Mouse (Mus musculus): ENCODE data around the gene Ppm1n.
A peak's percentile ranks its signal among the peaks of the same experiment; 100 is the strongest.
"Not testable (repeated sequence)": the region's sequence is repeated elsewhere in the genome, so short reads cannot be mapped to it uniquely, and the experiment has no call there.

The Ppm1n gene

DNA sequence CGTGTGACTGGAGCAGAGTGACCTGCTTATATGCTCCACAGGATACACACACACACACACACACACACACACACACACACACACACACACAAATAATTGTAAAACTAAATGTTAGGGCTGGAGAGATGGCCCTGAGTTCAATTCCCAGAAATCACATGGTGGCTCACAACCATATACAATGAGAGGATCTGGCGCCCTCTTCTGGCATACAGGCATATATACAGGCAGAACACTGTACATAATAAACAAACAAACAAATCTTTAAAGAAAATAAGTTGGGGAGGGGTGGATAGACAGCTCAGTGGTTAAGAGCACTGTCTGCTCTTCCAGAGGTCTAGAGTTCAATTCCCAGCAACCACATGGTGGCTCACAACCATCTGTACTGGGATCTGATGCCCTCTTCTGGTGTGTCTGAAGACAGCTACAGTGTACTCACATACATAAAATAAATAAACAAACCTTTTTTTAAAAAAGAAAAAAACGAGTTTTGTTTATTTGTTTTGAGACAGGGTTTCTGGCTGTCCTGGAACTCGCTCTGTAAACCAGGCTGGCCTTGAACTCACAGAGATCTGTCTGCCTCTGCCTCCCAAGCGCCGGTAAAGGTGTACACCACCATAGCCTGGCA lies 1.9 kb upstream of the Ppm1n start:
- not testable (repeated sequence) for DNase-seq

DNA sequence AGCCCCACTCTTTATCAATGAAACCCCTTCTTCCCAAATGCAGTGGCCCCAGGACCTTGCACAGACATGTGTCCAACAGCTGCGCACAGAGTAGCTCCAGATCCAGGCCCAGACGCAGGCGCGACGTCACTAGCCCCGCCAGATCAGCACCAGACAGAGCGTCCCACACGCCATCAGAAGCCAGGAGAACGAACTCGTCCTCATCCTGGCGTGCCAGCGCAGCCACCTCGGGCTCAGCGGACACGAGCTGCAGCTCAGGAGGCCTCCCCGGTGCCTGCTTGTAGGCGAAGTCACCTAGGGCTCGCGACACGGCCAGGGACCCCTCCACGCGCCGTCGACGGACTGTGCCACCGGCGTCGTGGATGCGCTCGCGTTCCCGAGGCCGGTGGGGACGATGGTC lies 812 bp downstream of the Ppm1n start:
- no peak for DNase-seq

DNA sequence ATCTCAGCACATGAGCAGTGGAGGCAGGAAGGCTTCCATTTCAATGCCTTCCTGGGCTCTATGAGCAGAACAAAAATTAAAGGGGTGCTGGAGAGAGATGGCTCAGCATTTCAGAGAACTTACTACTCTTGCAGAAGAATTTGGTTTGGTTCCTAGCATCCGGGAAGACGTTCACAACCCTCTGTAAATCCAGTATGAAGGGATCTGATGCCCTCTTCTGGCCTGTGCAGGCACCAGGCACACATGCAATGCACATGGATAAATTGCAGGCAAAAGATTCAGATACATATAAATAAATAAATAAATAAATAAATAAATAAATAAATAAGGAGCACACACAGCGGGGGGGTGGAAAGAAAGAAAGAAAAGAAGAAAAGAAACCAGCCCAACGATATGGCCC lies 3.6 kb downstream of the Ppm1n start:
- DNase-seq, result no peak

DNA sequence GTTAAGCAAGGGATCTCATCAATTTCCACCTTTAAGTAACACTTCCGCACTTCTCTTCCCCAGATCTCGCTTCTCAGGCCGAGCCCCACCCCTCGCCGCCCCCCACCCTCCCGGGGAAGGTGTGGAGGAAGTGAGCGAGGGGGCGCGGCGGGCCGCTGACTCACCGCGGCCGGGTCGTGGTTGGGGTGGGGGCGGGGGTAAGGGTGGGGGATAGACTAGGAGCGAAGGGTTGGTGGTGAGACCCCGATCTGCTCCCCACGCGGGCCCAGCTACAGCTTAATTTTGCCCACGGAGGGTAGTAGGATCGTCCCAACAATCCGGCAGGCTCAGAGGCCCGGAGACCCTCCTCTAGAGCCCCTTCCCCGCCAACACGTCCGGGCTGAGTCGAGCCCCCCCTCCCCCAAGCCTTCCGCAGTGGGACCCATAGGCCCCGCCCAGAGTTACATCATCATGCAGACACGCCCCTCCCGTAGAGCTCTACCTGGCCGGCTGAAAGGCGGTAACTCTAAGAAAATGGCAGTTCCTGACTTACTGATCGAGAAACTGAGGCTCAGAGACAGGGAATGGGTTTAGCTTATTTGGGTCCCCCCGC lies 7.6 kb downstream of the Ppm1n start:
- DNase-seq, result peak; percentile 30

DNA sequence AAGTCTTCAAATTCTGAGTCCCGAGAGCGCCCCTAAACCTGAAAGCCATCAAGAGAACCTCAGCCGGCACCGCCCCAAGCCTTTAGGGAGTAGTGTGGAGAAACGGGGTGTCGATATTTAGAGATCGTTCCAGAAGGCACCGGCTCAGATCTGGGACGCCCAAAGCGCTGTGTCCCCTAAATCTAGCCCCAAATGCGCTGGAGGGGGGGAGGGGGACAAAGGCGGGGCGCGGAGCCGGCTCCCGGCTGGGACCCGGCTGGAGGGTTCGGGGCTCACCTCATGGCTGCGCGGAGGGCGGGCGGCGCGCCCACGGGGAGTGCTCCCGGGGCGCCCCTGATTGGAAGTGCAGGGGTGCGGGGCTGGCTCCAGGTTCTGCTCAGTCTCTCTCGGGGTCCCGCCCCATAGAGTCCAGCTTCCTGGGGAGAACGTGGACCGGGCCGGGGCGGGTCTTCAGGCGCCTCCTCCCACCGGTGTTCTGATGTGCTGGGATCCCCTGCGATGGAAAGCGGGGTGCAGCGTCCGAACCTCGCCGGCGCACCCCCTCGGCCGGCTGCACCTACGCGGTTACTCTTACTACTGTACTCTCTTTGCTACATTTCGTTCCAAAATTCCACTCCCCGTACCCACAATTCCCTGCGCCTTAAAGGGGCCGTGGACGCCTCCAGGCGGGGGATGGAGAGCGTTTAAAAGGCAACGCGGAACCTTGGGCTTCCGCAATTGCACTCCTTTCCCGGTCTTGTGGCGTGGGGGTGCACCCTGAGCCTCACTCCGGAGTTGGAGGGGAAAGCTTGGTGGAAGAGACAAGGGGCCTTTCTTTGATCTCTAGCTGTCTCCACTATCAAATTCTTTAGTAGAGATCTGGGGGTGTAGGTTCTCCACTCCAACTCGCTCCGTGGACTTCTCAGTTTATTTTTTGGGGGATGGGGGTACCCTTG lies 8.4 kb downstream of the Ppm1n start, which contains the start of gene Vasp:
Vasp (minus strand) TSS at position 580 of the 935 bp plus-strand sequence.
- peak; percentile 77 for DNase-seq

DNA sequence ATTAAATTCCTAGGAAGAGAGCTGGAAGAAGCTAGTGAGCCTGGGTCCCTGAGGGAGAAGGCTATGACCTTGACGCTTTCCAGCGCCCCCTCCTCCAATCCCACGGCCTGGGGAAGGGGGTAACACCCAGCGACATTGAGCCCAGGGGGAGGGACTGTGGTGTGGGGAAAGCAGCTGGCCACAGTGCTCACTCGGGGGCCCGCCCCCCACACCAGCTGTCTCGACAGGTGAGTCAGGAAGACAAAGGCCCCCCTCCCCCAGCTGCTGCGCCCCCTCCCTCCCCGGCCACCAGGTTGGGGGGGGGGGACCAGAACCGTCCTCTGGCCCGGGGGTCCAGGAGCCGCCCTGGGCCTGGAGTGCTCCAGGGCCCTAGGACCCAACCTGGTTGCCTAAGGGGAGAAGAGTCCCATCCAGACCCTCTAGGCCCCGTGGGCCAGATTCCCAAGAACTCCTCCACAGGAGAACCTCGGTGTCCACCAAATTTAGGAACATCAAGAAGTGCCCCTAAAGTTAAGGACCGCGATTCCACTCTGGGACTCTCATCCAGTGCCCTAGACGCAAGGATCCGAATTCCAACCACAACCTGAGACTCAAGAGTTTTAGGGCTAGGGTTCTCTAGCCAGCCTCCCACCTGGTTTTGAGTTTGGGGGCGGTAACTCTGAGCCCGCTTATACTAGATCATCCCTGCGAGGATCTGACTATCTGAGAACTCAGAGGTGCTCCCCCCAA lies 9.2 kb downstream of the Ppm1n start:
- DNase-seq, result no peak

DNA sequence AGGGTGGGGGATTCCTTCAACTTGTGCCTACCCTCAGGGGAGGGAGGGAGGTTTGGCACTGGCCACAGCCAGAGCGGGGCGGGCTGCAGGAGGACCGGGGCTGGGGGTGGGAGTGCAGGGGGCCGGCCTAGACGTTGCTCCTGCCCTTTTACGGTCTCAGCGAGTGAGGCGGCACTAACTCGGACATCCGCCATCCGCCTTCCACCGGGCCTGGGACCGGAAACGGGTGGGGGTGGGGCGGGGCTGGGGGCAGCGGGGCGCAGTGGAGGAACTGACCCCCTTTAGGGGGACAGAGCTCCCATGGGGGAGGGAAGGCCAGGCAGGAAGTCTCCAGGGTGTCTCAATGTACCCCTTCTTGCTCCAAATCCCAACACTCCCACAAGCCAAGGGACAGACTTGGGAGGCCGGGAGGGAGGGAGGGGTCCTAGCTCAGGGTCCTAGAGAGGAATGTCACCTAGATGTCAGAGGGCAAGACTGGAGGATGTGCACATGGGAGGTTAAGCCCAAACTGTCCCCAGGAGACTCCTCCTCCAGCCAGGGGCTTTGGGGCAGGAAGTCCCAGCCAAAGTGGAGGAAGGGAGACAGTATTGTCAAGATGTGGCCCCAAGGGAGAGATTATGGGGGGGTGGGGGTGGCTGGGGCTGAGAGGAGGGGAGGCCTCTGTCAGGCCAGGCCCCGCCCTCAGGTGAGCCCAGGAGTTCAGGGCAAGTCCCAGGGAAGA lies 10.0 kb downstream of the Ppm1n start:
- DNase-seq, result peak; percentile 49

DNA sequence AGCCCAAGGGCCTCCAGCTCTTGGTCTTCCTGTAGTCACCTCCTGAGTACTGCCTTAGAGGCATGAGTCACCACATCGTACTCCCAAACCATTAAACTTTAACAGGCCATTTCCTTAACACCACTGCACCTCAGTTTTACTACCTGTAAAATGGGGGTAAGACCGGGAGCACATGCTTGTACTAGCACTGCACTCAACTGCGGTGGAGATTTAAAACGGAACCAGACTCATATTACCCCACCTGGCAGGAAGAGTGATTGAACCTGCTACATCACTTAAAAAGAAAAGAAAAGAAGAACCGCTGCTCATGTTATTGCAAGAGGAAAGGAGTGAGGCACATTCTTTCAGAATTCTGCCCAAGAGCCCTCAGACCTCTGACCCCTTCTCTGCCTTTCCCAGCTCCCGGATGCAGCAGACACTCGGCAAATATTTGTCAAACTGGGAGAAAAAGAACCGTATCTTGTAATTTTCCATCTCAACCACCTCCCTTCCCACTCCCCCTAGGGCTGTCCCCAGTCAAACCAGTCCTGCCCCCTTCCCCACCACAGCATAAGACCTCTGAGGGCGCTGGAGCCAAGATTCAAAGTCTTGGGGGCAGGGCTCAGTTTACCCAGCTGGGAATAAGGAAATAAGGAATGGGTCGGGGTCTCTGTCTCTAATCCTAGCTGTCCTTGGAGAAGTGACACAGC lies 10.7 kb downstream of the Ppm1n start:
- DNase-seq, result no peak

DNA sequence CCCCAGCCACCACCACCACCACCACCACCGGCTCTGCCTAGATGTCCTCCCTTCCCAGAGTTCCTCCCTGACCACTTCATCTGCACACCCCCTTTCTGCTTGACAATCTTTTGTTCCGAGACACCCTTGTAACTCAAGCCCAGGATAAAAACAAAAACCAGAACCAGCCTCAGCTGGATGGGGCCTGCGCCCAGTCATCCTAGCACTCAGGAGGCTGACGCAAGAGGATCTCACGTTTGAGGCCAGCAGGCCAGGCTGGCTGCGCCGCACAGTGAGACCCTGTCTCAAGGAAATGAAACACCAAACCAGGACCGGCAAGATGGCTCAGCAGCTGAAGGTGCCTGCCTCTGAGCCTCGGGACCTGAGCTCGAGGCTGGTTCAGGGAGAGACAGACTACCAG lies 12.8 kb downstream of the Ppm1n start:
- no peak for DNase-seq

DNA sequence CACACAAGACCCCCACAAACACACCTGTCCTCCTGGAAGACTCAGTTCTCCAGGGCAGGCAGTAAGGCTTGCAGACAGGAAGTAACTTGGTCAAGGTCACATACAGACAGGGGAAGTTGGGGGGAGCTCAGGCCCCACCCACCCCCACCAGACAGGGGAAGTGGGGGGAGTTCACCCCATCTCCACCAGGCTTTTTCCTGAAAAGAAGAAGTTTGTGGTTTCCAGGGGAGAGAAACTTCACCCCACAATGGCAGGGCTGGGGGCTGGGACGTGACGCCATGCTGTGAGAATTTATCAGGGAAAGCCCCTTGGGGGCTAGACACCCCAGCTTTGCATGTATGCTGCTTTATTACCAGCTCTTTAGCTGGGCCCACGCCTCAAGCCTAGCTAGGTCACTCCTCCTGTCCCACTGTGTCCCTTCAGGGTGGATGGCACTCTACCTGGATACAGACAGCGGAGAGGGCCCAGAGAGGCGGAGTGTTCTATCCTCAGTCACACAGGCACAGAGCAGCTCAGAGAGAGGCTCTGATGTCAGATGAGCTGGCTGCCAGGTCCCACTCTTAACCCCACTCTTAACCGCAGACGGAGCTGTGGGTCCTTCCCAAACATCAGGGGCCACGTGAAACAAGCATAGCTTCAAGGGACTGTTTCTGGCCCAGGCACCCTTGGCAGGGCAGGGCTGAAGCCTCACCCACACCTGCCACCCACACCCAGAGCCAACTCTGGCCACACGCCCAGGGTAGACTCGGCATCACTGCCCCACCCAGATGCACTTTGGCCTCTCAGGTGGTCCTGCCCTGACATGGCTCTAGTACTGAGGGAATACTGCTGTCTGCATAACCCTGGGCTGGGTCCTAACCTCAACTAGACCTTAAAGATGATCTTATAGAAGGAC lies 13.7 kb downstream of the Ppm1n start:
- DNase-seq, result no peak

DNA sequence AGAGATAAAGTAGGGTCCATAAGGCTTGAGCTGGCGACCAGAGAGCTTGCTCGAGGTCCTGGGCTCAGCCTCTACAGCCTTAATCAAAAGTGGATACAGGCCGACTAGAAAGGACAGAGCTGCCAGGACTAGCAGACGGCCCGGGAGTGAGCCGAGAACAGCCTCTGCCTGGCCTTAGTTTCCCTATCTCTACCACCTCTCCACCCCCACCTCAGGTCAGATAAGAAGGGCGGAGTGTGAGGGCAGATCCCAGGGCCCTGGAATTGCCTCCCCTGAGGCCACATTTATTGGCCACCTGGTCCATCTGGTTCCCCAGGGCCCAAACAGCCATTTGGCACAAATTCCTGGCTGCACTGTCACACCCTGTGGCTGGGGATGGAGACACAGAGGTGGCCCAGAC lies 14.7 kb downstream of the Ppm1n start:
- DNase-seq, result no peak

DNA sequence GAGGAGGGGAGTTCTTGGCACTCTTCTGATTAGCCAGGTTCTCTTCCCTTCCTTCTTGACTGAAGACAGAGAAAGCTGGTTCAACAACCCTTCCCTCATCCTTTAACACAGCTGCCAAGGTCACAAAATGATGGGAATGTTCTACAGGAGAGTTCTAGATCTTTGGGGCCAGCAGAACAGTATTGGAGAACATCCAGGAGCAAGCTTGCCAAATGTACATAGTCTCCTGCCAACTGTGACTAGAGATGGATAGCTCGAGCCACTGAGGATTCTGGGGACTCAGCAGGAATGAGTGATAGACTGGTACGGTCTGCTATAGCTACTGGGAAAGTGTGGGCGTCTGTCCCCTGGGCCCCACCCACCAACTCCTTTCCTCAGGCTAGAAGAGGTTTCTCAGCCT lies 21.5 kb downstream of the Ppm1n start:
- no peak for DNase-seq

DNA sequence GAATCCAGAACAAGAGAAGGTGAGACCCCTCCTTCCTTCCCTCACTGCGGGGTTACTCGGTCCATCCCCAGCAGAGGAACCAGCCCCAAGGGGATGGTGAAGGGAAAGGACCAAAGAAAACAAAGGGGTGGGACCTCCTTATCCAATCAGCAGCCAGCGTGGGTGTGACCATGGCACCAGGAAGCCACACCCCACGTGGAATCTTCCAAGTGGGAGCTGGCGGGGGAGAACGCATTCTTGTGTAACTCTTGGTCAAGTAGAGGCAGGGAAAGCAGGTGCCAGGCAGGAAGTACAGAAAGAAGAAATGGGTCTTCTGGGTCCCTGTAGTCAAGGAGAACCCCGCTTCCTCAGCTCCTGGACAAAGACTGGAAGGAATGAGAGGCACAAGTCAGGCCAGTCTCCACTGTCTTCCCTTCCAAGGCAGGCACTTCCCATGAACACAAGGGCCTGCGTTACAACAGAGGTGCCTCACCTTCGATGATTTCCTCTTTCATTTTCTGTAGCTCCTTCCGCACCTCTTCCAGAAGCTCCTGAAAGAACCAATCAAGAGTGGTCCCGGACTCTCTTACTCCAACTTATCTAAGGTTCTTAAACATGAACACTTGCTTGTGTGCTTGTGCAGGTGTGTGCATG lies 22.4 kb downstream of the Ppm1n start:
- peak; percentile 57 for DNase-seq

DNA sequence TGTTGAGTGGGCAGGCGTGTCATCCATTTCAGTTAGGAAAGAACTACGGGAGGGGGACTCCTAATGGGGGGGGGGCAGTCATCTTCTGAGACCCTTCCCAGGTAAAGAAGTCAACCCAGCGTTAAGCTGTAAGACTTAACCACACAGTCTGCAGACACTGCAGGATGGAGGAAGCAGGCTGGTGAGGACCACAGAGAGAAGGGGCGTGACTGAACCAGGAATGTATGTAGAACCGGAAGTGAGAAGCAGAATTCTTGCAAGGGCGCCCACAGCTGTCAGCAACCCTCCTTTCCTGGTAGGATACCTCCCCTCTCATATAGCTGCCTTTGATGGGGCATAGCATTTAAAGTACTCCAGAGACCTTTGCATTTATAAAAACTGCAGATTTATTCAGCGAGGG lies 23.3 kb downstream of the Ppm1n start:
- DNase-seq, result no peak

DNA sequence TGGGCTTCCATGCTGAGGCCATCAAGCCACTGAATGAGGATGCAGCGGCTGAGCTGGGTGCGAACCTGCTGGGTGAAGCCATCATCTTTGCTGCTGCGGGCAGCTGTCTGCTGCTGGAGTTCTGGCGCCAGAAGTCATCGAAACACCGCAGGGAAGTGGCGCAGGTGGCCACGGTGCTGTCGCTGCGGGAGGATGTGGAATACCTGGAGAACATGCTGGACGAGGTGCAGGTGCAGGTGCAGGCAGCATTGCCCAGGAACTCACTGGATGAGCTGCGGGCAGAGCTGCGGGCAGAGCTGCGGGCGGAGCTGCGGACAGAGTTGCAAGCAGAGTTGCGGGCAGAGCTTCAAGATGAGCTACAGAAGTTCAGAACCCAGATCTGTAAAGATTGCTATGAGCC lies 24.5 kb downstream of the Ppm1n start:
- DNase-seq, result no peak

DNA sequence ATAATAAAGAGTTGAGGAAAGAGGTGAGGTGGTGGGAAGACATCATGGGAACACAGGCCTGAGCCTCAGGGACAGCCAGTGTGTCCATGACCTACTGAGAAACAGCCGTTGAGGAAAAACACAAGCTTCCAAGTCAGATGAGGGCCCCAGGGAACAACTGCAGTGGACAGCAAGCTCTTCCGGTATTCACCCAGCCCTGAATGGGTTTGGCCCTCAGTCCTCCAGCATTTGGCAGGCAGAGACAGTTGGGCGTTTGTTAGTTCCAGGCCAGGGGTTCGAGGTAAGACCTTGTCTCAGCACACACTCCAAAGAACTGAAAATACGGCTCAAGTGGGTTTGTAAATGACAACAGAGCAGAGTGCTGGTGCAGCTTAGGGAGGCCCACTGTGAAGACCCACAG lies 26.4 kb downstream of the Ppm1n start:
- DNase-seq, result no peak

DNA sequence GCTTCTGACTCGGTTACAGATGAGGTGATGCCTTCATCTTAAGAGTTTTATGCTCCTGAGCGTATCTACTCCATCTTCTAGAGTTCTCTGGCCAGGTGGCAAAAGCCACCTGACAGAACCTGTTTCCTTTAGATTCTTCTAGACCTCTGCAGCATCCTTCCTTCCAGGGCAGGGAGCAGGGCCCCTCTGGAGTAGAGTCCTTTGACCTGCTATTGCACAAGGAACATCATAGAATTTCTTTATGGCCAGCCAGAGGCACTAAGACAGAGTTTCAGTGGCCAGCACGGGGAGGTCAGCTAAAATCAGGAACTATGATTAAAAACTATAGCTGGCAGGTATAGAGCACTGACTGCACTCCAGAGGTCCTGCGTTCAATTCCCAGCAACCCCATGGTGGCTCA lies 27.8 kb downstream of the Ppm1n start:
- DNase-seq, result no peak

DNA sequence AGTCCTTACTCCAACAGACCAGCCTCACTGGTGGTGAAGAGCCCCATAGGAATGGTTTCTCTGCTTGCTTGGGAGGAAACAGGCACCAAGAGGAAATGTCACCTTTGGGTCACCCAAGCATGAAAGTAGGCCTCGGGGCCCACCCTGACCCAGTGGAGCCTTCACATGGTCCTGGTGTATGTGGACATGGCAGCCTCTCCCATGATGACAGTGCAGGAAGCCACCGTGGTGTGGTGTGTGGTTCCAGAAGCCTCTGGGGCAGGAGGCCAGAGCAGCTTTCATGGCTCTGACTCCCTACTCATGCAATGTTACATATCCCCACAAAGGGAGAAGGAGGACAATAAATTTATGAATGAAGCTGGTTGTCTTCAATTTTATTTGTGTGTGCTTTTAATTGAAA lies 32.4 kb downstream of the Ppm1n start:
- DNase-seq, result no peak

DNA sequence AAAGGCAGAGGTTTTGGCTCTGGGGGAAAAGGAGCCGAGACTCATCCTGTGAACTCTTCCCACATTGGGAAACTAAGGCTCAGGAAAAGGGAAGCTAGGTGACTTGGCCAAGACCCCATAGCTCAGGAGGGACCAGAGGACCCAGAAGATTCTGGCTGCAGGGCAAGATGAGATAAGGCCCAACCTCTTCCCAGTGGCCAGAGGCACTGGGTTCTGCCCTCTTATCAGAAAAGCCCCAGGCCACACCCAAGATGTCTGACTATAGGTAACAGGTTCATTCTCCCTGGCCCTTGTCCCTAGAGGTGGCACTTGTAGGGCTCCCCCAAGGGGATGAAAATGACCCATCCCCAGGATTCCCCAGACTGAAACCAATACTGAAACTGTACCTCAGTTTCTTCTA lies 33.0 kb downstream of the Ppm1n start:
- no peak for DNase-seq

DNA sequence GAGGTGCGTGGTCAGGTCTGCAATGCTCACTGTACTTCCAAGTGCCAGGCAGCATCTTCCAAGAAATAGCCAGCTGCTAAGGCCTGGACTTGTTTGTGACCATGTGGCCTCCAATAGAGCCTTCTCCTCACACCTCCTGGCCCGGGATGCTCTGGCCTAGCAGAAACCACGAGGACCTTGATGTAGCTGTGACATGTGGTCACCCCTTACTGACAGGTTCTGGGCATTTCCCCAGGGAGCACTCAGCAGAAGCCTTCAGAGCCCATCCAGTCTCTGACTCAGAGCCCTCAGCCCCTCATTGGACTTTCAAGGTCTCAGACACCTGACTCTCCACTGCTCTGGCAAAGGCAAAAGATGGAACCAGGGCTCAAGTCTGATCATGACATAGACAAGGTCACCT lies 34.8 kb downstream of the Ppm1n start:
- DNase-seq, result no peak
